In the genomic region with DNA sequence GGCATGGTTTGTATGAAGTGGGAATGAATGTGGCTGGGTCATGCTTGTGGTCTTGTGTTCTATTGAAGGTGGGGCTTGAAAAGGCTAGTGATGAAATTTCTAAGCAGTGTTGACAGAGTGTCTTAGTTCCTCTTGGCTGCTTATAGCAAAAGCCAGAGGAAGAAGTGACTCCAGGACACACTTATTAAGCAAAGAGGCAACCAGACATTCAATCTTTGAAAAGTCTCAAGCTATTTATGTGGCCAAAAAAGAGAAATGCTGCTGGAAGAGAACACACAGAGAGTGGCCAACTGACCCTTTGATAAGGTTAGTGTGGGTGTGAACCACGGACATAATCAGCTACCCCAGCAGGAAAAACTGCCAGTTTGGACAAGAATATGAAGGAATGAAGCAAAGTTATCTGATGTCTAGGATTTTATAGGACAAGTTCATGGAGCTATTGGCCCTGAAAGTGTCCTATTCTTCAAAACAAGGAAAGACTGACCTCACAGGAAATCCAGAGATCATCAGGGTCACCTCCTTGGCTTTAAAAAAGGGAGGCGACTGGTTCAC, we compare ENCODE assay signal across 9 mouse cellular contexts.
DNase-seq lines count a peak whose midpoint lies in the region; ATAC-seq lines count a peak whose summit lies in the region.
"Had no signal": no experiment of that assay in that cellular context is flagged by ENCODE, and none has a peak within 500 bp of the region (broad histone marks: within the 10 kb centered on the region; RNA-seq: fewer than 3 reads in every experiment).

No protein-coding gene starts in this region.

- ATAC-seq in common myeloid progenitor, adult 5-6 weeks (replicated peaks; ENCODE audit: low read depth, poor library complexity, severe bottlenecking): peak; percentile 58

- DNase-seq in kidney, adult 9 months: peak; percentile 23
- no peak for DNase-seq in kidney, postnatal 4 days
- DNase-seq in NIH3T3 (ENCODE audit: low read depth): peak; percentile 31
- peak; percentile 66 for DNase-seq in lung, postnatal 25 days (ENCODE audit: low spot score)
- DNase-seq in thymus, postnatal 14 days: no peak
- DNase-seq in urinary bladder, postnatal 25 days (ENCODE audit: low spot score): no peak
- DNase-seq: cerebellum, adult 8-10 months; right cerebral cortex, adult 18-20 months had no signal

Comparison
In these comparisons a context has a peak if more than half of its experiments do, and no peak if none do; other contexts are left out.
1. DNase-seq: peak in kidney, adult 9 months (single experiment), NIH3T3 (single experiment) and lung, postnatal 25 days (single experiment); none in kidney, postnatal 4 days (0 of 2), thymus, postnatal 14 days (single experiment) and urinary bladder, postnatal 25 days (single experiment).